Mouse (Mus musculus) liver, embryonic 14.5 days (tissue): ENCODE measurements at regions not wholly inside any gene's neighbourhood (a gene's known extent, or its start where the extent isn't known, plus 50 kb on each side); places are given as distances from the start of the nearest gene placed in this dataset.

Experiments used
- ATAC-seq: fragments of 200-750 bp; cut with Nextera tagmentation; 2 replicates; pipeline ENCODE4 v1.8.0; 2017; ENCODE audit warnings: moderate number of reproducible peaks, mild to moderate bottlenecking, moderate library complexity; ENCODE audit not compliant: insufficient read depth
- DNase-seq, 3 experiments: peaks; one replicate each; pipeline ENCODE4 v3.0.0-alpha.2; 2012 to 2013; ENCODE audit warnings: low read depth in 3 of 3, low spot score in 3 of 3
- H3K27ac ChIP-seq: fragments of 300-500 bp; sonication (generic); 2 replicates; pipeline ENCODE4 v1.5.1; 2014; ENCODE audit warnings: moderate library complexity, mild to moderate bottlenecking, control low read depth, inconsistent platforms
- H3K27me3 ChIP-seq: fragments of 300-500 bp; sonication (generic); 2 replicates; pipeline ENCODE4 v1.6.1; 2014; ENCODE audit warnings: mild to moderate bottlenecking, low read length, moderate library complexity; ENCODE audit not compliant: control insufficient read depth, insufficient read depth
- H3K36me3 ChIP-seq: fragments of 300-500 bp; sonication (generic); replicated peaks from 2 replicates; pipeline ENCODE4 v1.6.1; 2014; ENCODE audit warnings: low read depth; ENCODE audit not compliant: control insufficient read depth, insufficient read depth
- H3K4me1 ChIP-seq, 2 experiments: fragments of 200-500 bp in 1 of 2; fragments of 300-500 bp in 1 of 2; sonication (generic) in 1 of 2; replicated peaks; 2 replicates each; pipeline ENCODE4 v1.6.1; 2012 to 2014; ENCODE audit warnings: antibody characterized with exemption in 1 of 2, inconsistent platforms in 1 of 2, low read length in 1 of 2; ENCODE audit not compliant: control insufficient read depth in 2 of 2, insufficient read depth in 2 of 2
- H3K4me2 ChIP-seq: fragments of 300-500 bp; sonication (generic); 2 replicates; pipeline ENCODE4 v1.6.1; 2014; ENCODE audit warnings: low read depth, mild to moderate bottlenecking, control low read depth, moderate library complexity
- H3K4me3 ChIP-seq, 2 experiments: fragments of 200-500 bp in 1 of 2; fragments of 300-500 bp in 1 of 2; sonication (generic) in 1 of 2; 2 replicates each; pipeline ENCODE4 v1.5.1; 2012 to 2014; ENCODE audit warnings: low read depth in 2 of 2, low read length in 2 of 2, mild to moderate bottlenecking in 2 of 2, control low read depth in 1 of 2, inconsistent platforms in 1 of 2, moderate library complexity in 1 of 2; ENCODE audit not compliant: insufficient read depth in 1 of 2
- H3K9ac ChIP-seq: fragments of 300-500 bp; sonication (generic); replicated peaks from 2 replicates; pipeline ENCODE4 v1.6.1; 2014; ENCODE audit warnings: mild to moderate bottlenecking, control low read depth, moderate library complexity
- H3K9me3 ChIP-seq: fragments of 300-500 bp; sonication (generic); 2 replicates; pipeline ENCODE4 v1.6.1; 2016; ENCODE audit warnings: low read length, mixed read lengths; ENCODE audit not compliant: control insufficient read depth
- CTCF ChIP-seq: IDR thresholded peaks from 2 replicates; pipeline ENCODE4 v1.5.1; 2016; ENCODE audit warnings: antibody characterized with exemption, low read depth, control low read depth
- EP300 ChIP-seq: IDR thresholded peaks from 2 replicates; pipeline ENCODE4 v1.6.1; 2016; ENCODE audit warnings: antibody characterized with exemption, low read depth
- WGBS: fragments of 180-500 bp; shearing (Covaris S2); extraction: QIAGEN DNeasy Blood & Tissue Kit; methylation state at CpG from one replicate; pipeline ENCODE4 v1.1.7; 2014; ENCODE audit not compliant: insufficient replicate concordance; 5-methylcytosine and 5-hydroxymethylcytosine counted together

- Histone ChIP-seq H3K9me3 (no peaks in the 10 kb centered on the region), H3K36me3 (no peaks in the 10 kb centered on the region), H3K9ac (no peak overlapping the region), H3K27ac (no peak overlapping the region), H3K27me3 (no peaks in the 10 kb centered on the region), H3K4me2 (no peak overlapping the region), H3K4me3 (no peak overlapping the region), H3K4me1 (no peaks in the 10 kb centered on the region)
- no peak for DNase-seq
- ATAC-seq = no peak
- TF ChIP-seq CTCF (no peak), EP300 (no peak)
- 12% methylated on average over 3 of the region's 3 CpGs for WGBS
These were observed 113.9 kb upstream of the Adgrl4 start for GRCm38 (mm10) chr3:151323835-151324234.

DNA sequence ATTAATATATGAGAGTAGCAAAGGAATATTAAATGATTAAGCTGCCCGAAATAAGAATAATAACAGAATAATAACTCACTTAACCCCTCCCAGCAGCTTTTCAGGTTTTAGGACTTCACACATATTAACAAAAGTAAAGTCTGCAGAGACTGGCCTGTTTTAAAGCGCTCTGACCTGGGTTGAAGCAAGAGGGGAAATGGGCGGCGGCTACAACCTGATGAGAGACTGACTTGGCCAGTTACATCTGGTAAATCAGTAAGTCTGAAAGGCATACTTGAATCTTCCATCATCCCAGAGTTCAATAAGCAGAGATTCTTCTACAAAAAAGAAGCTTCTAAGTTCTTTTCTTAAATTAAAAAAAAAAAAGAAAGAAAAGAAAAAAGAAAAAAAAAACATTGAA lies 107.9 kb upstream of the Adgrl4 start:
- no peak for DNase-seq
- Histone ChIP-seq H3K4me1 (no peaks in the 10 kb centered on the region), H3K27ac (no peak overlapping the region), H3K4me2 (no peak overlapping the region), H3K36me3 (no peaks in the 10 kb centered on the region), H3K4me3 (no peak overlapping the region), H3K27me3 (no peaks in the 10 kb centered on the region), H3K9ac (no peak overlapping the region), H3K9me3 (no peaks in the 10 kb centered on the region)
- WGBS = 70% methylated on average over 4 of the region's 4 CpGs
- no peak for ATAC-seq
- no peak for TF ChIP-seq CTCF
- TF ChIP-seq EP300 = no peak

- TF ChIP-seq CTCF = no peak
- no peak for TF ChIP-seq EP300
- H3K4me3 ChIP-seq = no peak overlapping the region
- ATAC-seq = no peak
- DNase-seq = no peak
- no peak overlapping the region for H3K9ac ChIP-seq
- WGBS = 67% methylated on average over 2 of the region's 2 CpGs
- no peaks in the 10 kb centered on the region for H3K27me3 ChIP-seq
- no peaks in the 10 kb centered on the region for H3K4me1 ChIP-seq
- H3K4me2 ChIP-seq = no peak overlapping the region
- no peaks in the 10 kb centered on the region for H3K9me3 ChIP-seq
- H3K27ac ChIP-seq = no peak overlapping the region
- no peaks in the 10 kb centered on the region for H3K36me3 ChIP-seq
These were observed 105.8 kb upstream of the Adgrl4 start for GRCm38 (mm10) chr3:151331906-151332305.

DNA sequence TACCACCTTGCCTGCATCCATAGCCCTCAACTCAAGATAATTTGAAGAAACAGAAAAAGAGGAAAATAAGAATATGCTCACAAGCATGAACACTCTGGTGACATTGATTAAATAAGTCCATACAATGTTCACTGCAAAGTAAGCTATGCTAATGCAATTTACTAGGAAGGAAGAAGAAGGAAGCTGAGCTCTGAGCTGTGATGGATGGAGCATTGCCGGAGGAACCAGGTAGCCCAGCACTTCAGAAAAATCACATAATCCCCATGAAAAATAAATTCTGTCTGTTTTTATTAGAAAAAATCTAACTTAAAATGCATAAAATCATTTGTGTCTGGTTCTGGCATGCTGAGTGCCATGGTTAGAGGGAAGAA lies 105.4 kb upstream of the Adgrl4 start:
- 71% methylated on average over 1 of the region's 1 CpGs for WGBS
- no peaks in the 10 kb centered on the region for H3K9me3 ChIP-seq
- no peak for DNase-seq
- no peak overlapping the region for H3K4me3 ChIP-seq
- H3K27ac ChIP-seq = no peak overlapping the region
- H3K36me3 ChIP-seq = no peaks in the 10 kb centered on the region
- no peak for TF ChIP-seq EP300
- TF ChIP-seq CTCF = no peak
- no peak overlapping the region for H3K9ac ChIP-seq
- no peaks in the 10 kb centered on the region for H3K4me1 ChIP-seq
- H3K27me3 ChIP-seq = no peaks in the 10 kb centered on the region
- no peak for ATAC-seq
- no peak overlapping the region for H3K4me2 ChIP-seq

- Histone ChIP-seq H3K4me3 (no peak overlapping the region), H3K4me2 (no peak overlapping the region), H3K4me1 (no peaks in the 10 kb centered on the region), H3K9ac (no peak overlapping the region), H3K36me3 (no peaks in the 10 kb centered on the region), H3K27ac (no peak overlapping the region), H3K9me3 (no peaks in the 10 kb centered on the region), H3K27me3 (no peaks in the 10 kb centered on the region)
- TF ChIP-seq CTCF (no peak), EP300 (no peak)
- 55% methylated on average over 9 of the region's 9 CpGs for WGBS
- no peak for ATAC-seq
- DNase-seq = no peak
These were observed 104.8 kb upstream of the Adgrl4 start for GRCm38 (mm10) chr3:151332688-151333452.
